1 mouse cellular context compared by ENCODE assay signal in the genomic region with DNA sequence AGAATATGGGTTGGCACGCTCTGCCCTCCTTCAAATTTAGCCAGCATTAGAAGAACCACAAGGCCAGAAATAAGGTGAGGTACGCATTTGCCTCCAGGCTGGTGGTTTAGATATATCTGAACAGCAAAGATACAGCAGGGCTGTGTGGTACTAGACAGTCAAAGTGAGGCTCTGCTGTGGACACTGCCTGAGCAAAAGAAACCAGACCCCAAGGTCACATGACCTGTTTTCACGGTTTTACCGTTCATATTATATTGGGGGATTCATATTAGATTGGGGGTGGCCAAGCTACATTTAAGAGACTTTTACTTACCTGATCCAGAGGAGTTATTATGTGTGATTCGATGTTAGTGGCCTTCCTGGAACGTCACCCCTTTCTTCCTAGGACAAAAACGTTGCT.
TF ChIP-seq lines count a peak whose summit lies in the region.

No protein-coding gene starts in this region.

TF ChIP-seq in CH12.LX, 34 proteins besides CTCF, POLR2A, EP300 and RAD21 (continued from another document):
- 0 out of 2 replicates have a peak, but pooled peaks have one; percentile 14 for TF ChIP-seq MAX (IDR thresholded peaks at IDR 0.05; ENCODE audit: low read length)
- TF ChIP-seq E2F4 (IDR thresholded peaks at IDR 0.05; ENCODE audit: insufficient replicate concordance, low read depth, low read length), result no peak
- TF ChIP-seq ZNF384 (IDR thresholded peaks at IDR 0.05; ENCODE audit: low read depth, low read length), result no peak
- no peak for TF ChIP-seq ELF1 (IDR thresholded peaks at IDR 0.05; ENCODE audit: low read depth, low read length)
- TF ChIP-seq USF2 (conservative IDR thresholded peaks at IDR 0.05; ENCODE audit: low read depth, low read length), result peak; percentile 86
- TF ChIP-seq RCOR1 (conservative IDR thresholded peaks at IDR 0.05; ENCODE audit: low read depth, low read length), result no peak
- peak; percentile 56; the same call in 1 of the 2 replicates for TF ChIP-seq BHLHE40 (IDR thresholded peaks at IDR 0.05; ENCODE audit: low read depth, low read length)
- no peak for TF ChIP-seq TBP (conservative IDR thresholded peaks at IDR 0.05; ENCODE audit: low read depth, low read length)
- no peak for TF ChIP-seq CHD2 (IDR thresholded peaks at IDR 0.05; ENCODE audit: low read length)
- no peak for TF ChIP-seq SMC3 (IDR thresholded peaks at IDR 0.05; ENCODE audit: low read depth, low read length)
